Mouse (Mus musculus) bone marrow, adult 2 months (tissue): Measurements from ENCODE around the gene Bloc1s6.

Experiments
- CTCF ChIP-seq: fragments of 200-500 bp; IDR thresholded peaks from 2 replicates; pipeline ENCODE4 v1.5.1; 2011; ENCODE audit warnings: low read length, control low read depth; ENCODE audit not compliant: control insufficient read depth, insufficient read depth
- POLR2A ChIP-seq: fragments of 200-500 bp; IDR thresholded peaks from 2 replicates; pipeline ENCODE4 v1.6.1; 2011; ENCODE audit warnings: low read depth, mild to moderate bottlenecking, control low read depth, low read length, borderline replicate concordance; ENCODE audit not compliant: control insufficient read depth

- no peak for TF ChIP-seq CTCF
- no peak for TF ChIP-seq POLR2A
Observed at GRCm38 (mm10) chr2:122786167-122786566, 47.9 kb downstream of the Bloc1s6 start.
